Mouse (Mus musculus) midbrain, embryonic 11.5 days (tissue): ENCODE data around the gene Polr3b. TPM values are rescaled to one million over a fixed set of nuclear protein-coding genes. Genes with fewer than 3 reads are reported as not detected.

ENCODE experiments used
- ATAC-seq: fragments of 200-750 bp; cut with Nextera tagmentation; 2 replicates; pipeline ENCODE4 v1.8.0; 2017; ENCODE audit warnings: moderate TSS enrichment, moderate library complexity; ENCODE audit not compliant: low FRiP score
- DNase-seq: peaks from one replicate; pipeline ENCODE4 v3.0.0; 2015; ENCODE audit warnings: low spot score; ENCODE audit errors: missing footprints
- H3K27ac ChIP-seq: fragments of 300-500 bp; sonication (generic); 2 replicates; pipeline ENCODE4 v1.5.1; 2014; ENCODE audit warnings: low read depth, low read length
- H3K27me3 ChIP-seq: fragments of 300-500 bp; sonication (generic); 2 replicates; pipeline ENCODE4 v1.6.1; 2014; ENCODE audit warnings: mild to moderate bottlenecking, low read length, moderate library complexity, mixed read lengths; ENCODE audit not compliant: control insufficient read depth, insufficient read depth
- H3K36me3 ChIP-seq: fragments of 300-500 bp; sonication (generic); 2 replicates; pipeline ENCODE4 v1.6.1; 2014; ENCODE audit warnings: mild to moderate bottlenecking, low read length, moderate library complexity, mixed read lengths; ENCODE audit not compliant: control insufficient read depth, insufficient read depth
- H3K4me1 ChIP-seq: fragments of 300-500 bp; sonication (generic); 2 replicates; pipeline ENCODE4 v1.6.1; 2014; ENCODE audit warnings: low read length; ENCODE audit not compliant: control insufficient read depth, insufficient read depth
- H3K4me2 ChIP-seq: fragments of 300-500 bp; sonication (generic); 2 replicates; pipeline ENCODE4 v1.6.1; 2014; ENCODE audit warnings: mild to moderate bottlenecking, moderate library complexity
- H3K4me3 ChIP-seq: fragments of 300-500 bp; sonication (generic); 2 replicates; pipeline ENCODE4 v1.5.1; 2014; ENCODE audit warnings: low read depth, low read length
- H3K9ac ChIP-seq: fragments of 300-500 bp; sonication (generic); 2 replicates; pipeline ENCODE4 v1.6.1; 2014; ENCODE audit warnings: low read length
- H3K9me3 ChIP-seq: fragments of 300-500 bp; sonication (generic); 2 replicates; pipeline ENCODE4 v1.6.1; 2016; ENCODE audit warnings: low read length; ENCODE audit not compliant: control insufficient read depth
- WGBS: fragments of 180-500 bp; shearing (Covaris S2); extraction: QIAGEN DNeasy Blood & Tissue Kit; methylation state at CpG from one replicate; pipeline ENCODE4 v1.1.7; 2014; 5-methylcytosine and 5-hydroxymethylcytosine counted together
- polyA plus RNA-seq: library from polyadenylated mRNA; unstranded; fragments of >200 nt; fragmentation: Nextera tagmentation; extraction: Ambion mirVana; gene quantifications from 2 replicates; pipeline ENCODE4 v1.2.1, GENCODE M21; 2014

Polr3b gene
- polyA plus RNA-seq, 1 experiment from 2014 or later, result 16.0 TPM

- DNase-seq, result no peak
- Histone ChIP-seq H3K27ac (no peak overlapping the region), H3K4me3 (no peak overlapping the region), H3K4me2 (no peak overlapping the region), H3K4me1 (peaks cover 5% of the 10 kb centered on the region), H3K27me3 (no peaks in the 10 kb centered on the region), H3K36me3 (no peaks in the 10 kb centered on the region), H3K9me3 (no peaks in the 10 kb centered on the region), H3K9ac (no peak overlapping the region)
- ATAC-seq, result no peak
- WGBS, result 82% methylated on average over 7 of the region's 7 CpGs
Measured at GRCm38 (mm10) chr10:84582236-84582635, 39.9 kb upstream of the Polr3b start.

DNA sequence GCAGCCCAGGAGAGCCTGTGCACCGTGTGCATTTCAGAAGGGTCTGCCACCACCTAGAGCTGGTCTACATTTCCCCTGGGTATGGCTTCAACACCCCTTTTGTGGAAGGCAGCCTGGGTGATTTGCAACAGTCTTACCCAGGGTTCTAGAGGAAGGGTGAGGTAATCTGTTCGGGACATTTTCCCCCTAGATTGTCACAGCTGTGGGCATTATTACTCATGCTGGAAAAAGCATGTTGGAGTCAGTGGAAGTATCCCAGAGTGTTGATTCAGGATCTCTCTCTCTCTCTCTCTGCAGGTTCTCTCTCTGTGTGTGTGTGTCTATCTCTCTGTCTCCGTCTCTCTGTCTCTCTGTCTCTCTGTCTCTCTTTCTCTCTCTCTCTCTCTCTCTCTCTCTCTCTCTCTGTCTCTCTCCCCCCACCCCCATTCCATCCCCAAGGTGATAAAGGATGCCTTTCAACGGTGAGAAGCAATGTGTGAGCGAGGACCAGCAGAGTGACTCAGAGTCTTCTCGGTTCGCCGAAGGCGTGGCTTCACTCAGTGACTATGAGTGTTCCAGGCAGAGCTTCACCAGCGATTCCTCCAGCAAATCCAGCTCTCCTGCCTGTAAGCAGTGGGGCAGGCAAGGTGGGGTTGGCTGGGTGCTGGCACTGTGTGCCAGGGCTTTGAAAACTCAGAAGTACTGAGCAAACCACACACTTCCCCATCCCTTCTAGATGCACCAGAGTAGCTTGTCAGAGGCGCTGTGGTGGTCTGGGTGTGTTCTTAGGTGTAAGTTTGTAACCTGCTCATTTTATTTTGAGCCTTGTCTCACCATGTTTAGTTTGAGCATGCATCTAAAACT lies 37.4 kb upstream of the Polr3b start:
- H3K4me3 ChIP-seq, result no peak overlapping the region
- H3K4me1 ChIP-seq, result no peaks in the 10 kb centered on the region
- 73% methylated on average over 11 of the region's 11 CpGs for WGBS
- H3K9ac ChIP-seq, result no peak overlapping the region
- no peaks in the 10 kb centered on the region for H3K9me3 ChIP-seq
- no peaks in the 10 kb centered on the region for H3K27me3 ChIP-seq
- no peaks in the 10 kb centered on the region for H3K36me3 ChIP-seq
- DNase-seq, result no peak
- H3K4me2 ChIP-seq, result no peak overlapping the region
- H3K27ac ChIP-seq, result no peak overlapping the region
- no peak for ATAC-seq

DNA sequence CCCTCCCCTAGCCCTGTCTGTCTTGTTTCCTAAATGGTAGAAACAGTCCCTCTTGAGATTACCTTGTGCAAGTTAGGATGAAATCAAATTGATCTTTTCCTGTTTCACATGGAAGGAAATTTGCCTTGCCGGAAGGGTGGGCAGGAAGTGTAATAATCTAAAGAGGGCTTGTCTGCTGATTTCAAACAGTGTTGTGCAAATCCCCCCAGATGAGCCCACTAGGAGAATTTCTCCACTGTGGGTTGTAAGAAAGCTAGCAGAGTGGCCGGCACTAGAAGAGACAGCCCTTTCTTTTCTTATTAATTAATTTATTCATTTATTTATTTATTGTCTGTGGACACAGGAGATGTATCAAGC lies 36.8 kb upstream of the Polr3b start:
- H3K27ac ChIP-seq, result no peak overlapping the region
- H3K9me3 ChIP-seq, result no peaks in the 10 kb centered on the region
- no peak for DNase-seq
- ATAC-seq, result no peak
- no peaks in the 10 kb centered on the region for H3K27me3 ChIP-seq
- 87% methylated on average over 2 of the region's 2 CpGs for WGBS
- H3K9ac ChIP-seq, result no peak overlapping the region
- no peak overlapping the region for H3K4me2 ChIP-seq
- no peak overlapping the region for H3K4me3 ChIP-seq
- H3K36me3 ChIP-seq, result no peaks in the 10 kb centered on the region
- no peaks in the 10 kb centered on the region for H3K4me1 ChIP-seq

GRCm38 (mm10) chr10:84590956-84591355 lies 31.1 kb upstream of the Polr3b start:
- ATAC-seq (no peak), DNase-seq (no peak)
- 86% methylated on average over 14 of the region's 14 CpGs for WGBS
- Histone ChIP-seq H3K9ac (no peak overlapping the region), H3K27me3 (no peaks in the 10 kb centered on the region), H3K27ac (no peak overlapping the region), H3K36me3 (no peaks in the 10 kb centered on the region), H3K9me3 (no peaks in the 10 kb centered on the region), H3K4me1 (no peaks in the 10 kb centered on the region), H3K4me3 (no peak overlapping the region), H3K4me2 (no peak overlapping the region)

DNA sequence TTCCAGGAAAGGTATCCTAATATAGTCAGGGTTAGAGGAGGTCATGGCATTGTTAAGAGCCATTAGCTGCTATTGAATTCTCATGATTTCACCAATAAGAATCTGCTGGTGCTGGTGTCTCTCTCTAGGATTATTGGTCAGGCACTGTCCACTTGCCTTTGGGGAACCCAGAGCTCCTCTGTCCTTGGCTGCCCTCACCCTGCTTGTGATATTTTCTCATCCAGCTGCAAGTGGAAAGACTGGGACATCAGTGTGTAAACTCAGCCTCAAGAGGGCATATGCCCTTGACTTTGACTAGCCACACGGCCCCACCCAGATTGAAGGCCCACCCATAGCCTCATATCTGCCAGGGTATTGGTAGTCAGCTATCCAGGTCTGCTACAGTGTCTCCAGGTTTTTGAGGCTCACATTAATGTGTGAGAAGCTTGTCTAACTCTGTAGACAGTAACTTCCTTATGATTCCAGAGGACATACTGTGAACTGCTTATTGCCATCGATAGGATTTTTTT lies 30.4 kb upstream of the Polr3b start:
- no peak overlapping the region for H3K27ac ChIP-seq
- H3K27me3 ChIP-seq, result no peaks in the 10 kb centered on the region
- no peak overlapping the region for H3K9ac ChIP-seq
- H3K4me3 ChIP-seq, result no peak overlapping the region
- no peak for ATAC-seq
- no peak for DNase-seq
- no peaks in the 10 kb centered on the region for H3K36me3 ChIP-seq
- no peak overlapping the region for H3K4me2 ChIP-seq
- WGBS, result 88% methylated on average over 2 of the region's 2 CpGs
- no peaks in the 10 kb centered on the region for H3K9me3 ChIP-seq
- no peaks in the 10 kb centered on the region for H3K4me1 ChIP-seq

DNA sequence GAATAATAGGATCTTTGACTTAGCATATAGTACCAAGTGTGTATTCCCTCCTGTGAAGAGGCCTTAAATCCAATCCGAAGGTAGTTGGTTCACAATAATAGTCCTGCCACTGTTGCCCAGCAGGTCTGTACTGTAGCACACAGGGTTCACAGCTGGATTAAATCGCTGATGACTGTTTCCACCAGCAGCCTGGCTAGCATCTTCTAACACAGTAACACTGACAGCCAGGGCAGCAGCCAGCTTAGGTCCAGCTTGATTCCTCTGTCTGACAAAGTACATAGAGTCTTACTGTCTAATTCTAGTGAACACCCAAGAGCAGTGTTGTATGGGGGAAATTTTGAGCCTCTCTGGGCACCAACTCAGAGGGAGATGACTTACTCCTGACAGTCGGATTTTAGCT lies 29.3 kb upstream of the Polr3b start:
- H3K36me3 ChIP-seq, result no peaks in the 10 kb centered on the region
- no peaks in the 10 kb centered on the region for H3K4me1 ChIP-seq
- H3K4me2 ChIP-seq, result no peak overlapping the region
- H3K27me3 ChIP-seq, result no peaks in the 10 kb centered on the region
- no peak overlapping the region for H3K27ac ChIP-seq
- WGBS, result 65% methylated on average over 3 of the region's 3 CpGs
- H3K9ac ChIP-seq, result no peak overlapping the region
- no peaks in the 10 kb centered on the region for H3K9me3 ChIP-seq
- no peak overlapping the region for H3K4me3 ChIP-seq
- ATAC-seq (no peak), DNase-seq (no peak)

- Histone ChIP-seq H3K4me3 (no peak overlapping the region), H3K4me2 (no peak overlapping the region), H3K36me3 (no peaks in the 10 kb centered on the region), H3K4me1 (no peaks in the 10 kb centered on the region), H3K27me3 (no peaks in the 10 kb centered on the region), H3K27ac (no peak overlapping the region), H3K9me3 (no peaks in the 10 kb centered on the region), H3K9ac (no peak overlapping the region)
- DNase-seq, result no peak
- no peak for ATAC-seq
- 70% methylated on average over 3 of the region's 3 CpGs for WGBS
Measured at GRCm38 (mm10) chr10:84597127-84597785, 24.8 kb upstream of the Polr3b start.

DNA sequence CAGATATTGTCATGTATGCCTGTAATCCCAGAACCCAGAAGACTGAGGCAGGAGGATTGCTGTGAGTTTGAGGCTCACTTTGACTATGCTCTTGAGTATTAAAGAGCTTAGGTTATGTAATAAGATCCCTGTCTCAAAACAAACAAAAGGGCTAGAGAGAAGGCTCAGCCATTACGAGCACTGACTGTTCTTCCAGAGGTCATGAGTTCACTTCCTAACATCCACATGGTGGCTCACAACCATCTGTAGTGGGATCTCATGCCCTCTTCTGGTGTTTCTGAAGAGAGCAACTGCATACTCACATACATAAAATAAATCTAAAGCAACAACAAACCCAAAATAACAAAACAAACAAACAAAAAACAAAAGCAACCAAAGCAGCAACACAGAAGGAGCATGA lies 23.9 kb upstream of the Polr3b start:
- H3K27ac ChIP-seq, result no peak overlapping the region
- DNase-seq, result no peak

GRCm38 (mm10) chr10:84600136-84600535 lies 22.0 kb upstream of the Polr3b start:
- Histone ChIP-seq H3K4me2 (no peak overlapping the region), H3K9ac (no peak overlapping the region), H3K4me3 (no peak overlapping the region), H3K9me3 (no peaks in the 10 kb centered on the region), H3K27ac (no peak overlapping the region), H3K27me3 (no peaks in the 10 kb centered on the region), H3K4me1 (no peaks in the 10 kb centered on the region), H3K36me3 (no peaks in the 10 kb centered on the region)
- WGBS, result 88% methylated on average over 6 of the region's 6 CpGs
- no peak for ATAC-seq
- no peak for DNase-seq

More for the DNA sequence above, 23.9 kb upstream of the Polr3b start:
- WGBS, result 35% methylated on average over 1 of the region's 1 CpGs
- no peak for ATAC-seq
- Histone ChIP-seq H3K36me3 (no peaks in the 10 kb centered on the region), H3K4me3 (no peak overlapping the region), H3K9ac (no peak overlapping the region), H3K4me2 (no peak overlapping the region), H3K27me3 (no peaks in the 10 kb centered on the region), H3K9me3 (no peaks in the 10 kb centered on the region), H3K4me1 (no peaks in the 10 kb centered on the region)
